Mouse (Mus musculus) kidney, adult 2 months (tissue): ENCODE data around the gene Zdhhc1. TPM values are rescaled to one million over a fixed set of nuclear protein-coding genes. Genes with fewer than 3 reads are reported as not detected.

Source experiments
- DNase-seq: peaks from one replicate; pipeline ENCODE4 v3.0.0; 2021
- H3K27ac ChIP-seq: fragments of 200-500 bp; 2 replicates; pipeline ENCODE4 v1.5.1; 2012; ENCODE audit warnings: low read depth, low read length, control low read depth, inconsistent platforms; ENCODE audit not compliant: insufficient read depth
- H3K27me3 ChIP-seq: fragments of 200-500 bp; replicated peaks from 2 replicates; pipeline ENCODE4 v1.6.1; 2012; ENCODE audit warnings: mild to moderate bottlenecking, moderate library complexity, low read length, inconsistent platforms; ENCODE audit not compliant: control insufficient read depth, insufficient read depth
- H3K36me3 ChIP-seq: fragments of 200-500 bp; 2 replicates; pipeline ENCODE4 v1.6.1; 2012; ENCODE audit warnings: mild to moderate bottlenecking, moderate library complexity, low read length, inconsistent platforms; ENCODE audit not compliant: control insufficient read depth, insufficient read depth
- H3K4me1 ChIP-seq: fragments of 200-500 bp; 2 replicates; pipeline ENCODE4 v1.6.1; 2011; ENCODE audit warnings: low read length; ENCODE audit not compliant: control insufficient read depth, insufficient read depth
- H3K4me3 ChIP-seq: fragments of 200-500 bp; 2 replicates; pipeline ENCODE4 v1.5.1; 2011; ENCODE audit warnings: mild to moderate bottlenecking, low read depth, low read length, control low read depth; ENCODE audit not compliant: insufficient read depth
- CTCF ChIP-seq: fragments of 200-500 bp; conservative IDR thresholded peaks from 2 replicates; pipeline ENCODE4 v1.5.1; 2011; ENCODE audit warnings: low read depth, mild to moderate bottlenecking, control low read depth, low read length, moderate library complexity, mixed read lengths; ENCODE audit not compliant: insufficient read depth, insufficient read length
- POLR2A ChIP-seq: fragments of 200-500 bp; IDR thresholded peaks from one replicate; pipeline ENCODE4 v1.6.1; 2011; ENCODE audit warnings: low read depth, low read length, control low read depth
- WGBS: fragments of 180-500 bp; shearing (Covaris S2); methylation state at CpG from one replicate; pipeline ENCODE4 v1.1.7; 2018; 5-methylcytosine and 5-hydroxymethylcytosine counted together
- polyA plus RNA-seq: library from polyadenylated mRNA; depleted of rRNA; stranded (reverse); fragments of >200 nt; gene quantifications from 2 replicates; pipeline ENCODE4 v1.2.3, GENCODE M21; 2012; rRNA removed

Gene Zdhhc1
- polyA plus RNA-seq, 1 experiment, result 47.6 TPM

- Histone ChIP-seq H3K27ac (no peak overlapping the region), H3K36me3 (no peaks in the 10 kb centered on the region), H3K4me3 (no peak overlapping the region), H3K27me3 (no peaks in the 10 kb centered on the region), H3K4me1 (no peaks in the 10 kb centered on the region)
- no peak for DNase-seq
- TF ChIP-seq CTCF (no peak), POLR2A (no peak)
- WGBS, result 62% methylated on average over 5 of the region's 5 CpGs
These were observed 63.2 kb downstream of the Zdhhc1 start for GRCm38 (mm10) chr8:105433511-105433910.

- Histone ChIP-seq H3K27me3 (no peaks in the 10 kb centered on the region), H3K36me3 (no peaks in the 10 kb centered on the region), H3K27ac (no peak overlapping the region), H3K4me1 (no peaks in the 10 kb centered on the region), H3K4me3 (no peak overlapping the region)
- DNase-seq, result no peak
- TF ChIP-seq POLR2A (no peak), CTCF (no peak)
- WGBS, result 49% methylated on average over 6 of the region's 6 CpGs
These were observed 63.7 kb downstream of the Zdhhc1 start for GRCm38 (mm10) chr8:105433021-105433420.

GRCm38 (mm10) chr8:105431743-105432515 lies 64.8 kb downstream of the Zdhhc1 start:
- WGBS, result 72% methylated on average over 7 of the region's 7 CpGs
- Histone ChIP-seq H3K36me3 (no peaks in the 10 kb centered on the region), H3K27ac (no peak overlapping the region), H3K4me3 (no peak overlapping the region), H3K4me1 (no peaks in the 10 kb centered on the region), H3K27me3 (no peaks in the 10 kb centered on the region)
- no peak for TF ChIP-seq POLR2A
- no peak for TF ChIP-seq CTCF
- DNase-seq, result no peak

DNA sequence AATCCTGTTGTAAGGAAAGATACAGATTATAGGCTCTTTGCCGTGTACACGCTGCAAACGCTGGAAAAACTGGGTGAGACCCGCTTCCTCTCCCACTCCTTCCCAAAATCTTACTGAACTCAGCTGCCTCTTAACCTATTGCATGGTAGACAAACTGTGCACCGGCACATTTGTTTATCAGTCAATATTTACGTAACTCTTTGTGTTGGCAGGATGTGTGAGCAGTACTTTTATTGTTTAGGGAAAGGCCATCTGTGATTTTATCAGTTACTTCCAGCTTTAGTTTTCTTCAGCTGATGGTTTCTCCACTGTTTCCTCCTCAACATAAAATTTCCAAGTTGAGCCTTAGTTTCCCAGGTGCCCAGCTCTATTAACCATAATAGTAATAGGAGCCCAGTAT lies 69.8 kb downstream of the Zdhhc1 start:
- Histone ChIP-seq H3K4me1 (no peaks in the 10 kb centered on the region), H3K27me3 (no peaks in the 10 kb centered on the region; the same call in 1 of the 2 replicates), H3K36me3 (no peaks in the 10 kb centered on the region), H3K4me3 (no peak overlapping the region), H3K27ac (no peak overlapping the region)
- 60% methylated on average over 6 of the region's 6 CpGs for WGBS
- TF ChIP-seq CTCF, result no peak
- no peak for TF ChIP-seq POLR2A
- no peak for DNase-seq

Other genes with a start within 250 kb of the Zdhhc1 start
- 4.8 and 5.3 TPM in 2 replicates for gene B3gnt9, start 241.7 kb downstream of the Zdhhc1 start, polyA plus RNA-seq
- 13.1 and 13.5 TPM in 2 replicates for gene Tradd, start 232.3 kb downstream of the Zdhhc1 start, polyA plus RNA-seq
- gene Fbxl8, start 232.3 kb downstream of the Zdhhc1 start, polyA plus RNA-seq, result 6.9 and 8.3 TPM in 2 replicates
- gene Hsf4, start 227.1 kb downstream of the Zdhhc1 start, polyA plus RNA-seq, result 2.1 and 2.7 TPM in 2 replicates
- gene Nol3, start 220.8 kb downstream of the Zdhhc1 start, polyA plus RNA-seq, result 4.8 and 5.6 TPM in 2 replicates
- 2.1 and 2.5 TPM in 2 replicates for gene 4931428F04Rik, start 207.0 kb downstream of the Zdhhc1 start, polyA plus RNA-seq
- gene Exoc3l, start 200.8 kb downstream of the Zdhhc1 start, polyA plus RNA-seq, result 11.7 and 15.3 TPM in 2 replicates
- 88.1 and 93.5 TPM in 2 replicates for gene E2f4, start 199.2 kb downstream of the Zdhhc1 start, polyA plus RNA-seq
- 49.6 and 60.3 TPM in 2 replicates for gene Elmo3, start 191.3 kb downstream of the Zdhhc1 start, polyA plus RNA-seq
- gene Lrrc29, start 170.6 kb downstream of the Zdhhc1 start, polyA plus RNA-seq, result 11.0 and 14.1 TPM in 2 replicates
- 113 and 116 TPM in 2 replicates for gene Tmem208, start 170.5 kb downstream of the Zdhhc1 start, polyA plus RNA-seq
- 18.2 and 20.0 TPM in 2 replicates for gene Fhod1, start 148.9 kb downstream of the Zdhhc1 start, polyA plus RNA-seq
- 1.9 and 2.5 TPM in 2 replicates for gene Slc9a5, start 148.1 kb downstream of the Zdhhc1 start, polyA plus RNA-seq
- 0.14 and 0.18 TPM in 2 replicates for gene Plekhg4, start 123.6 kb downstream of the Zdhhc1 start, polyA plus RNA-seq
- 0.08 and 0.17 TPM in 2 replicates for gene Kctd19, start 83.4 kb downstream of the Zdhhc1 start, polyA plus RNA-seq
- gene Lrrc36, start 83.3 kb downstream of the Zdhhc1 start, polyA plus RNA-seq, result 0.33 and 0.45 TPM in 2 replicates
- 11.9 and 19.3 TPM in 2 replicates for gene Tppp3, start 25.4 kb downstream of the Zdhhc1 start, polyA plus RNA-seq
- gene Hsd11b2, start 21.9 kb upstream of the Zdhhc1 start, polyA plus RNA-seq, result 310 and 336 TPM in 2 replicates
- gene Atp6v0d1, start 69.1 kb upstream of the Zdhhc1 start, polyA plus RNA-seq, result 161 and 182 TPM in 2 replicates
- 50.6 and 54.8 TPM in 2 replicates for gene Ripor1, start 108.4 kb upstream of the Zdhhc1 start, polyA plus RNA-seq
- 13.3 and 16.7 TPM in 2 replicates for gene Ctcf, start 139.7 kb upstream of the Zdhhc1 start, polyA plus RNA-seq
- 0.13 and 0.31 TPM in 2 replicates for gene Agrp, start 140.5 kb upstream of the Zdhhc1 start, polyA plus RNA-seq
- 0.88 and 2.7 TPM in 2 replicates for gene Carmil2, start 189.4 kb upstream of the Zdhhc1 start, polyA plus RNA-seq
- 39.9 and 44.4 TPM in 2 replicates for gene Acd, start 204.2 kb upstream of the Zdhhc1 start, polyA plus RNA-seq
- 18.7 and 20.8 TPM in 2 replicates for gene Pard6a, start 204.2 kb upstream of the Zdhhc1 start, polyA plus RNA-seq
- 0.10 and 0.19 TPM in 2 replicates for gene 4933405L10Rik, start 210.8 kb upstream of the Zdhhc1 start, polyA plus RNA-seq
- gene Enkd1, start 211.3 kb upstream of the Zdhhc1 start, polyA plus RNA-seq, result 6.8 and 7.6 TPM in 2 replicates